Mouse (Mus musculus) G1E (cell line): ENCODE data around the gene Myb.

Source experiments
- CTCF ChIP-seq: IDR thresholded peaks from 2 replicates; pipeline ENCODE4 v1.5.1; 2012; ENCODE audit warnings: low read depth, low read length, inconsistent platforms, mixed read lengths
- GATA1 ChIP-seq: IDR thresholded peaks from 2 replicates; pipeline ENCODE4 v1.6.1; 2012; ENCODE audit warnings: borderline replicate concordance, low read length, inconsistent platforms, mixed read lengths
- GATA2 ChIP-seq: IDR thresholded peaks from 2 replicates; pipeline ENCODE4 v1.6.1; 2012; ENCODE audit warnings: low read depth, low read length, inconsistent platforms, borderline replicate concordance
- POLR2AphosphoS5 ChIP-seq: IDR thresholded peaks from 2 replicates; pipeline ENCODE4 v1.6.1; 2012; ENCODE audit warnings: low read depth, low read length, inconsistent platforms; ENCODE audit not compliant: insufficient replicate concordance
- TAL1 ChIP-seq: conservative IDR thresholded peaks from 2 replicates; pipeline ENCODE4 v1.6.1; 2012; ENCODE audit warnings: low read depth, low read length, inconsistent platforms, mixed read lengths

- TF ChIP-seq CTCF (no peak), GATA1 (no peak), TAL1 (no peak), GATA2 (no peak), POLR2AphosphoS5 (no peak)
These were observed 7.4 kb downstream of the Myb start for GRCm38 (mm10) chr10:21153433-21153832.
